Mouse (Mus musculus): ENCODE measurements around the gene Vac14. TPM values are rescaled to one million over a fixed set of nuclear protein-coding genes. Genes with fewer than 3 reads are reported as not detected.
"Not testable (repeated sequence)": the region's sequence is repeated elsewhere in the genome, so short reads cannot be mapped to it uniquely, and the experiment has no call there.

Gene Vac14
- total and polyA plus RNA-seq, 2 experiments from 2014 or later: 28.1 to 36.1 TPM

- ATAC-seq: no peak
- TF ChIP-seq CTCF (IDR thresholded peaks at IDR 0.05; ENCODE audit: low read depth): no peak
- Histone ChIP-seq H3K27me3 (ENCODE audit: insufficient read depth, low read length) (no peaks in the 10 kb centered on the region), H3K4me1 (ENCODE audit: insufficient read depth) (peaks cover 20% of the 10 kb centered on the region), H3K36me3 (ENCODE audit: insufficient read depth) (peaks cover 22% of the 10 kb centered on the region; the same call in 1 of the 2 replicates), H3K27ac (ENCODE audit: low read depth, low read length) (no peak overlapping the region), H3K4me3 (ENCODE audit: low read depth, low read length) (no peak overlapping the region), H3K9ac (no peak overlapping the region), H3K4me2 (ENCODE audit: low read depth) (no peak overlapping the region), H3K9me3 (ENCODE audit: low read length) (no peaks in the 10 kb centered on the region)
- no peak for DNase-seq
Measured at GRCm38 (mm10) chr8:110660121-110660520, 41.7 kb downstream of the Vac14 start.

DNA sequence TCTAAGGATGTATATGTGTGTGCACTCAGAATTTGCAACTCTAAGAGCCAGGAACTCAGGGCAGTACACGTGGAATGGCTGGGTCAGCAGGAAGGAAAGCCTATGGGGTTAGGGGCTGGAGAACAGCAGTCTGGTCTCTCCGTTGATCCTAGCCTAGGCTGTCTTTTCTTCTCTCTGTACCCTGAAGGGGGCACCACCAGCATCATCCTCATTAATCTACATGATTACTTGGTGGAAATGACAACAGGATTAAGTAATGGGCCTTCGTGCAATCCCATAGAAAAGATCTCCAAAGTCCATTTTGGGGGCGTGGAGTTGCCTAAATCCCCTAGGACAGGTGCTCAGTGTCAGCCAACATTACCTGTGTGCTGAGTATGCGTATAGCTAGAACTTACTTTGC lies 44.2 kb downstream of the Vac14 start:
- DNase-seq (no peak), ATAC-seq (no peak)
- Histone ChIP-seq H3K9ac (no peak overlapping the region), H3K27me3 (ENCODE audit: insufficient read depth, low read length) (no peaks in the 10 kb centered on the region), H3K27ac (ENCODE audit: low read depth, low read length) (peak overlapping the region; percentile 91), H3K4me2 (ENCODE audit: low read depth) (no peak overlapping the region), H3K9me3 (ENCODE audit: low read length) (no peaks in the 10 kb centered on the region), H3K4me3 (ENCODE audit: low read depth, low read length) (no peak overlapping the region), H3K36me3 (ENCODE audit: insufficient read depth) (peaks cover 19% of the 10 kb centered on the region; the same call in 1 of the 2 replicates), H3K4me1 (ENCODE audit: insufficient read depth) (peaks cover 22% of the 10 kb centered on the region)
- peak; percentile 41 for TF ChIP-seq CTCF (IDR thresholded peaks at IDR 0.05; ENCODE audit: low read depth)
- 77% methylated on average over 5 of the region's 5 CpGs for WGBS

DNA sequence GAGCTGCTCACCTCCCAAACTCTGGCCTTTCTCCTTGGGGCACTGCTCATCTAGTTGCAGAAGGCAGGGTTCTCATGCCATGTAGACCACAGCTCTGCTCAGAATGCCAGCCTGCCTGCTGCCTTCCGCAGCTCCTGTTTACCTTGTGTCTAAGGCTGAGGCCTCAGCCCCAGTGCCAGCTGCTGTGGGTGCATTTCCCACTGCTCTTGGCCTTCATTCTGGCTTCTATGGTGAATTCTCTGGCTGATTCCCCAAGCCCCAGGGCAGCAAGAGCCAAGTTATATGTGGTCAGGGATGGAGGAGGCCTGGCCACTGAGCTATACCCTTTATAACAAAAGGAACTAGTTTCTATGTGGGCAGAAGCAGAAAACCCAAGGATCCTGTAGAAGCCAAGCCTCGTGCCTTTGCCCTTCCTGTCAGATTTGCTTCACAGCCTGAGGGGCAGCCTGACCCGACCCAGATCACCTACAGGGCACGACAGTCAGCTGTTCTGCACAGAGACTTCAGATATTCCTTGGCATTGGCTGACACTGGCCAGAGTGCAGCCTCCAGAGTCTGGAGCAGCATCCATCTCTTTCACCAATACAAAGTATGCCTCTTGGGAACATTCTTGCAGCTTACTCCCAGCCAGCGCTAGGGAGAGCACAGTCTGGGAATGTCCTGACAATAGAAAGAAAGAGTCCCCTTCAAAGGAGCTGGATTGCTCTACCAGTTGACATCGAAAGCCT lies 44.8 kb downstream of the Vac14 start:
- DNase-seq: peak; percentile 38
- 59% methylated on average over 6 of the region's 6 CpGs for WGBS
- H3K4me2 ChIP-seq (ENCODE audit: low read depth): no peak overlapping the region
- peak; percentile 21; the same call in 1 of the 2 replicates for ATAC-seq
- H3K9ac ChIP-seq: peak overlapping the region; percentile 15; the same call in 1 of the 2 replicates
- no peak overlapping the region for H3K4me3 ChIP-seq (ENCODE audit: low read depth, low read length)
- TF ChIP-seq CTCF (IDR thresholded peaks at IDR 0.05; ENCODE audit: low read depth): no peak
- peaks cover 13% of the 10 kb centered on the region; the same call in 1 of the 2 replicates for H3K36me3 ChIP-seq (ENCODE audit: insufficient read depth)
- peak overlapping the region; percentile 91 for H3K27ac ChIP-seq (ENCODE audit: low read depth, low read length)
- H3K27me3 ChIP-seq (ENCODE audit: insufficient read depth, low read length): no peaks in the 10 kb centered on the region
- H3K4me1 ChIP-seq (ENCODE audit: insufficient read depth): peaks cover 22% of the 10 kb centered on the region
- H3K9me3 ChIP-seq (ENCODE audit: low read length): no peaks in the 10 kb centered on the region

- Histone ChIP-seq H3K4me3 (ENCODE audit: low read depth, low read length) (no peak overlapping the region), H3K9ac (0 out of 2 replicates have a peak overlapping the region, but pooled peaks have one; percentile 1), H3K4me1 (ENCODE audit: insufficient read depth) (peaks cover 22% of the 10 kb centered on the region), H3K27ac (ENCODE audit: low read depth, low read length) (peak overlapping the region; percentile 91), H3K9me3 (ENCODE audit: low read length) (no peaks in the 10 kb centered on the region), H3K36me3 (ENCODE audit: insufficient read depth) (peaks cover 5% of the 10 kb centered on the region; the same call in 1 of the 2 replicates), H3K4me2 (ENCODE audit: low read depth) (no peak overlapping the region), H3K27me3 (ENCODE audit: insufficient read depth, low read length) (no peaks in the 10 kb centered on the region)
- DNase-seq: peak; percentile 89
- WGBS: 23% methylated on average over 7 of the region's 7 CpGs
- peak; percentile 94 for ATAC-seq
- TF ChIP-seq CTCF (IDR thresholded peaks at IDR 0.05; ENCODE audit: low read depth): no peak
Measured at GRCm38 (mm10) chr8:110664202-110664896, 46.0 kb downstream of the Vac14 start.

DNA sequence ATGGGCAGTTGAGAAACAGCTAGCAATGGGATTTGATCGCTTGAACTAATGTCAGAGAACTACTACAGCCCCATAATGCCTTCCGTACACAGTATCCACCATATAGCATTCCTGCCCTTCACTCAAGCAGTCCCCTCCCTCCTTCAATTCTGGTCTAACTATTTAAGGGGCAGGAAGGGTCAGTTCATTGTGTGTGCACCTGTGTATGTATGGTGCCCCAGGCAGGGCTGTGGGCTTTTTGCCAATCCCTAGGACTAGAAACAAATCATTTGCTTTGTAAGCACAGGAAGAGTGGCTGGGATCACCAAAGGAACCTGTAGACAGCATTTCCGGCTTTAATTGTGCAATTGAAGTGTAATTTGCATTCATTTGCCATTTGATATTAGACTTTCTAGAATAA lies 46.6 kb downstream of the Vac14 start:
- Histone ChIP-seq H3K4me1 (ENCODE audit: insufficient read depth) (peaks cover 22% of the 10 kb centered on the region), H3K9me3 (ENCODE audit: low read length) (no peaks in the 10 kb centered on the region), H3K9ac (0 out of 2 replicates have a peak overlapping the region, but pooled peaks have one; percentile 1), H3K27me3 (ENCODE audit: insufficient read depth, low read length) (no peaks in the 10 kb centered on the region), H3K27ac (ENCODE audit: low read depth, low read length) (peak overlapping the region; percentile 91), H3K4me3 (ENCODE audit: low read depth, low read length) (no peak overlapping the region), H3K4me2 (ENCODE audit: low read depth) (no peak overlapping the region), H3K36me3 (ENCODE audit: insufficient read depth) (peaks cover 4% of the 10 kb centered on the region; the same call in 1 of the 2 replicates)
- WGBS: 39% methylated on average over 3 of the region's 3 CpGs
- TF ChIP-seq CTCF (IDR thresholded peaks at IDR 0.05; ENCODE audit: low read depth): no peak
- ATAC-seq (no peak), DNase-seq (peak; percentile 39)

DNA sequence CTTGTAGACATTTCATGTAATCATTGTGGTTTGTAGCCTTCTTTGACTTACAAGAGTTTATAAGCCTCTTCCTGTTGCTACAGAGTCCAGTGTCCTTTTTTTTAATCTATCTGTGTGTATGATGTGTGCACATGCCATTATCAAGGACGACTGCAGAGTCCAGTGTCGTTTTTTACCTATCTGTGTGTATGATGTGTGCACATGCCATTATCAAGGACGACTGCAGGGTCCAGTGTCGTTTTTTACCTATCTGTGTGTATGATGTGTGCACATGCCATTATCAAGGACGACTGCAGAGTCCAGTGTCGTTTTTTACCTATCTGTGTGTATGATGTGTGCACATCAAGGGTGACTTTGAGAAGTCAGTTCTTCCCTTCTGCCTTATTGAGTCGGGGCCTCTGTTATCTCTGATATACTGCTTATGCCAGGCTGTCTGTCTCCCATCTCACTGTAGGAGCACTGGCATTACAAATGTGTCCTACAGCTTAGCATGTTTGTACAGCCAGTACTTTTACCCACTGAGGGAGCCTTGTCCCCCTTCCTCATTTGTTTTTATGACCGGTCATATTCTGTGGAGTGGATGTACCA lies 49.3 kb downstream of the Vac14 start:
- H3K4me3 ChIP-seq (ENCODE audit: low read depth, low read length); H3K27me3 ChIP-seq (ENCODE audit: insufficient read depth, low read length); H3K9ac ChIP-seq; DNase-seq; H3K27ac ChIP-seq (ENCODE audit: low read depth, low read length); ATAC-seq; H3K36me3 ChIP-seq (ENCODE audit: insufficient read depth); H3K4me2 ChIP-seq (ENCODE audit: low read depth); H3K9me3 ChIP-seq (ENCODE audit: low read length): not testable (repeated sequence)
- peaks cover 22% of the 10 kb centered on the region for H3K4me1 ChIP-seq (ENCODE audit: insufficient read depth)
- WGBS: 88% methylated on average over 8 of the region's 8 CpGs

Data from forebrain, postnatal 0 days (tissue).